Mouse (Mus musculus) hindbrain, embryonic 15.5 days (tissue): Measurements from ENCODE around the gene Defb22. TPM values are rescaled to one million over a fixed set of nuclear protein-coding genes. Genes with fewer than 3 reads are reported as not detected.

Experiments
- ATAC-seq: fragments of 200-750 bp; cut with Nextera tagmentation; 2 replicates; pipeline ENCODE4 v1.8.0; 2017; ENCODE audit warnings: low read depth, moderate number of reproducible peaks, moderate TSS enrichment; ENCODE audit not compliant: low FRiP score
- H3K27ac ChIP-seq: fragments of 300-500 bp; sonication (generic); replicated peaks from 2 replicates; pipeline ENCODE4 v1.5.1; 2015; ENCODE audit warnings: mild to moderate bottlenecking, inconsistent platforms
- H3K27me3 ChIP-seq: fragments of 300-500 bp; sonication (generic); 2 replicates; pipeline ENCODE4 v1.6.1; 2015; ENCODE audit warnings: control low read depth, inconsistent platforms
- H3K36me3 ChIP-seq: fragments of 300-500 bp; sonication (generic); 2 replicates; pipeline ENCODE4 v1.6.1; 2015; ENCODE audit warnings: control low read depth, inconsistent platforms
- H3K4me1 ChIP-seq: fragments of 300-500 bp; sonication (generic); replicated peaks from 2 replicates; pipeline ENCODE4 v1.6.1; 2015; ENCODE audit warnings: control low read depth, inconsistent platforms
- H3K4me2 ChIP-seq: fragments of 300-500 bp; sonication (generic); 2 replicates; pipeline ENCODE4 v1.6.1; 2015; ENCODE audit warnings: moderate library complexity, mild to moderate bottlenecking, inconsistent platforms
- H3K4me3 ChIP-seq: fragments of 300-500 bp; sonication (generic); 2 replicates; pipeline ENCODE4 v1.5.1; 2015; ENCODE audit warnings: mild to moderate bottlenecking, inconsistent platforms
- H3K9ac ChIP-seq: fragments of 300-500 bp; sonication (generic); 2 replicates; pipeline ENCODE4 v1.6.1; 2015; ENCODE audit warnings: inconsistent platforms
- H3K9me3 ChIP-seq: fragments of 300-500 bp; sonication (generic); 2 replicates; pipeline ENCODE4 v1.6.1; 2016; ENCODE audit warnings: control low read depth, inconsistent platforms
- WGBS: fragments of 180-500 bp; shearing (Covaris S2); methylation state at CpG from one replicate; pipeline ENCODE4 v1.1.7; 2015; 5-methylcytosine and 5-hydroxymethylcytosine counted together
- polyA plus RNA-seq: library from polyadenylated mRNA; unstranded; fragments of >200 nt; fragmentation: Nextera tagmentation; extraction: Ambion mirVana; gene quantifications from 2 replicates; pipeline ENCODE4 v1.2.1, GENCODE M21; 2015

Defb22 gene
- polyA plus RNA-seq, 1 experiment from 2014 or later: not detected

- Histone ChIP-seq H3K9ac (0 out of 2 replicates have a peak overlapping the region, but pooled peaks have one; percentile 14), H3K4me1 (peaks cover 12% of the 10 kb centered on the region), H3K4me2 (peak overlapping the region; percentile 56), H3K4me3 (peak overlapping the region; percentile 26), H3K9me3 (no peaks in the 10 kb centered on the region), H3K27me3 (no peaks in the 10 kb centered on the region), H3K36me3 (no peaks in the 10 kb centered on the region), H3K27ac (0 out of 2 replicates have a peak overlapping the region, but pooled peaks have one; percentile 20)
- ATAC-seq: peak; percentile 87
- WGBS: 4% methylated on average over 21 of the region's 23 CpGs
Observed at GRCm38 (mm10) chr2:152436983-152437860, 52.7 kb downstream of the Defb22 start.

DNA sequence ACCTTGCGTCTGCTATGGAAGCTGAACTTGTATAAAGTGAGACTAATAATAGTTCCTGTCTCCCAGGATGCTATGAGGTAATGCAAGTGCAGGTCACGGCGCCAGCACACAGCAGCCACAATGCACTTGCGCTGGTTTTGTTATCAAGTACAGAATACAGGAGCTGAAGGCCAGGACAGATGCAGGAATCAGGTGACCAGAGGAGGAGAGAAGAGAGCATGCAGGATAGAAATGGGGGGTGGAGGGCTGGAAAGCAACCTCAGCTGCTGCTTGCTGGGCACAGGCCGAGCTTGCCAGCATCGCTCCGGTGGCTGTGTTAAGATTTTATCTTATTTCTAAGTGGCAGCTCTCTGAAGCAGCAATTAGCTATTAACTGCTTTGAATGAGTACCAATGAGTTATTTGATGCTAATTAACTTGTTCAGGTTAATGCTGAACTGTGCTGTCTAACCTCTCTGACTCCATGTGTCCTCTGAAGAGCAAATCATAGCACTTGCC, 53.5 kb downstream of the Defb22 start:
- Histone ChIP-seq H3K36me3 (no peaks in the 10 kb centered on the region), H3K27ac (0 out of 2 replicates have a peak overlapping the region, but pooled peaks have one; percentile 20), H3K9me3 (no peaks in the 10 kb centered on the region), H3K27me3 (no peaks in the 10 kb centered on the region), H3K4me1 (peaks cover 12% of the 10 kb centered on the region), H3K4me2 (no peak overlapping the region), H3K4me3 (no peak overlapping the region), H3K9ac (no peak overlapping the region)
- ATAC-seq: no peak
- WGBS: 69% methylated on average over 7 of the region's 7 CpGs

Other genes starting within 250 kb of the Defb22 start
- gene Tbc1d20, start 196.3 kb downstream of the Defb22 start, polyA plus RNA-seq: 32.1 and 36.5 TPM in 2 replicates
- gene Rbck1, start 157.5 kb downstream of the Defb22 start, polyA plus RNA-seq: 95.3 and 103 TPM in 2 replicates
- 1.8 TPM in 2 replicates for gene Trib3, start 146.1 kb downstream of the Defb22 start, polyA plus RNA-seq
- 50.6 and 60.3 TPM in 2 replicates for gene Nrsn2, start 113.5 kb downstream of the Defb22 start, polyA plus RNA-seq
- 13.8 and 14.9 TPM in 2 replicates for gene Sox12, start 92.1 kb downstream of the Defb22 start, polyA plus RNA-seq
- gene Zcchc3, start 75.1 kb downstream of the Defb22 start, polyA plus RNA-seq: 18.6 TPM in 2 replicates
- 2.2 and 2.3 TPM in 2 replicates for gene 6820408C15Rik, start 74.6 kb downstream of the Defb22 start, polyA plus RNA-seq
- gene Defb23, start 25.5 kb downstream of the Defb22 start, polyA plus RNA-seq: not detected in 2 replicates
- gene Defb20, start 13.1 kb downstream of the Defb22 start, polyA plus RNA-seq: not detected in 2 replicates
- not detected in 2 replicates for gene Defb26, start 21.6 kb upstream of the Defb22 start, polyA plus RNA-seq
- gene Defb28, start 28.1 kb upstream of the Defb22 start, polyA plus RNA-seq: not detected in 2 replicates
- gene Defb29, start 50.0 kb upstream of the Defb22 start, polyA plus RNA-seq: not detected in 2 replicates
- not detected in 2 replicates for gene Gm17416, start 79.2 kb upstream of the Defb22 start, polyA plus RNA-seq
- gene Defb21, start 82.6 kb upstream of the Defb22 start, polyA plus RNA-seq: not detected in 2 replicates
- not detected in 2 replicates for gene Defb19, start 90.2 kb upstream of the Defb22 start, polyA plus RNA-seq
- not detected in 2 replicates for gene Defb45, start 109.3 kb upstream of the Defb22 start, polyA plus RNA-seq
- not detected in 2 replicates for gene Defb36, start 114.2 kb upstream of the Defb22 start, polyA plus RNA-seq
- gene Defb25, start 132.9 kb upstream of the Defb22 start, polyA plus RNA-seq: not detected in 2 replicates
- gene Rem1, start 136.8 kb upstream of the Defb22 start, polyA plus RNA-seq: 0.52 and 0.72 TPM in 2 replicates
- gene H13, start 179.3 kb upstream of the Defb22 start, polyA plus RNA-seq: 166 and 177 TPM in 2 replicates
- 32.6 and 37.3 TPM in 2 replicates for gene Mcts2, start 196.9 kb upstream of the Defb22 start, polyA plus RNA-seq
- 55.3 and 57.5 TPM in 2 replicates for gene Id1, start 246.1 kb upstream of the Defb22 start, polyA plus RNA-seq